Mouse (Mus musculus) kidney, embryonic 14.5 days (tissue): ENCODE measurements around the gene Faap100. TPM values are rescaled to one million over a fixed set of nuclear protein-coding genes. Genes with fewer than 3 reads are reported as not detected.

Experiments
- ATAC-seq: fragments of 200-750 bp; cut with Nextera tagmentation; 2 replicates; pipeline ENCODE4 v1.8.0; 2017; ENCODE audit warnings: moderate number of reproducible peaks, mild to moderate bottlenecking, moderate TSS enrichment, moderate library complexity; ENCODE audit not compliant: low FRiP score, low TSS enrichment
- H3K27ac ChIP-seq: fragments of 300-500 bp; sonication (generic); 2 replicates; pipeline ENCODE4 v1.5.1; 2014; ENCODE audit warnings: low read depth, mild to moderate bottlenecking, low read length, moderate library complexity, mixed read lengths
- H3K27me3 ChIP-seq: fragments of 300-500 bp; sonication (generic); 2 replicates; pipeline ENCODE4 v1.6.1; 2014; ENCODE audit warnings: mild to moderate bottlenecking, low read length; ENCODE audit not compliant: control insufficient read depth, insufficient read depth
- H3K36me3 ChIP-seq: fragments of 300-500 bp; sonication (generic); 2 replicates; pipeline ENCODE4 v1.6.1; 2014; ENCODE audit warnings: low read length, mixed read lengths; ENCODE audit not compliant: control insufficient read depth, insufficient read depth
- H3K4me1 ChIP-seq: fragments of 300-500 bp; sonication (generic); 2 replicates; pipeline ENCODE4 v1.6.1; 2014; ENCODE audit warnings: low read length, mixed read lengths; ENCODE audit not compliant: control insufficient read depth, insufficient read depth
- H3K4me2 ChIP-seq: fragments of 300-500 bp; sonication (generic); replicated peaks from 2 replicates; pipeline ENCODE4 v1.6.1; 2014; ENCODE audit warnings: low read depth, mild to moderate bottlenecking, low read length
- H3K4me3 ChIP-seq: fragments of 300-500 bp; sonication (generic); 2 replicates; pipeline ENCODE4 v1.5.1; 2014; ENCODE audit warnings: mild to moderate bottlenecking, low read length
- H3K9ac ChIP-seq: fragments of 300-500 bp; sonication (generic); 2 replicates; pipeline ENCODE4 v1.6.1; 2014; ENCODE audit warnings: low read depth, mild to moderate bottlenecking, low read length, moderate library complexity
- H3K9me3 ChIP-seq: fragments of 300-500 bp; sonication (generic); 2 replicates; pipeline ENCODE4 v1.6.1; 2016; ENCODE audit warnings: low read length; ENCODE audit not compliant: control insufficient read depth
- WGBS: fragments of 180-500 bp; shearing (Covaris S2); extraction: QIAGEN DNeasy Blood & Tissue Kit; methylation state at CpG from one replicate; pipeline ENCODE4 v1.1.7; 2014; 5-methylcytosine and 5-hydroxymethylcytosine counted together
- polyA plus RNA-seq: library from polyadenylated mRNA; unstranded; fragments of >200 nt; fragmentation: Nextera tagmentation; extraction: Ambion mirVana; gene quantifications from 2 replicates; pipeline ENCODE4 v1.2.1, GENCODE M21; 2014

Faap100 gene
- polyA plus RNA-seq, 1 experiment from 2014 or later, result 40.3 TPM

GRCm38 (mm10) chr11:120366443-120367027 lies 12.0 kb downstream of the Faap100 start:
- Histone ChIP-seq H3K9me3 (no peaks in the 10 kb centered on the region), H3K4me1 (peaks cover 6% of the 10 kb centered on the region), H3K4me3 (no peak overlapping the region), H3K36me3 (peaks cover 15% of the 10 kb centered on the region), H3K27me3 (no peaks in the 10 kb centered on the region), H3K4me2 (no peak overlapping the region), H3K27ac (no peak overlapping the region), H3K9ac (no peak overlapping the region)
- ATAC-seq, result no peak
- 37% methylated on average over 7 of the region's 7 CpGs for WGBS

GRCm38 (mm10) chr11:120362891-120363290 lies 15.7 kb downstream of the Faap100 start:
- WGBS, result 85% methylated on average over 6 of the region's 6 CpGs
- H3K27ac ChIP-seq, result no peak overlapping the region
- H3K36me3 ChIP-seq, result no peaks in the 10 kb centered on the region
- peaks cover 34% of the 10 kb centered on the region for H3K4me1 ChIP-seq
- no peak overlapping the region for H3K4me2 ChIP-seq
- ATAC-seq, result no peak
- H3K9me3 ChIP-seq, result no peaks in the 10 kb centered on the region
- H3K4me3 ChIP-seq, result no peak overlapping the region
- H3K9ac ChIP-seq, result no peak overlapping the region
- no peaks in the 10 kb centered on the region for H3K27me3 ChIP-seq

GRCm38 (mm10) chr11:120361295-120361694 lies 17.3 kb downstream of the Faap100 start, which contains the start of gene Fscn2:
TSS of gene Fscn2 (plus strand) at chr11:120361534.
- Histone ChIP-seq H3K27ac (0 out of 2 replicates have a peak within 1 kb of the TSS, but pooled peaks have one; percentile 24), H3K27me3 (no peaks in the 10 kb centered on the region), H3K9me3 (no peaks in the 10 kb centered on the region), H3K4me2 (no peak within 1 kb of the TSS), H3K36me3 (no peaks in the 10 kb centered on the region), H3K9ac (no peak within 1 kb of the TSS), H3K4me3 (no peak within 1 kb of the TSS), H3K4me1 (peaks cover 35% of the 10 kb centered on the region)
- ATAC-seq, result no peak
- 38% methylated on average over 10 of the region's 10 CpGs for WGBS

- Histone ChIP-seq H3K36me3 (no peaks in the 10 kb centered on the region), H3K27ac (no peak overlapping the region), H3K9ac (no peak overlapping the region), H3K4me3 (no peak overlapping the region), H3K27me3 (no peaks in the 10 kb centered on the region), H3K4me2 (no peak overlapping the region), H3K4me1 (peaks cover 32% of the 10 kb centered on the region), H3K9me3 (no peaks in the 10 kb centered on the region)
- ATAC-seq, result no peak
- 57% methylated on average over 5 of the region's 5 CpGs for WGBS
Measured at GRCm38 (mm10) chr11:120360755-120361154, 17.8 kb downstream of the Faap100 start.

- no peak overlapping the region for H3K27ac ChIP-seq
- ATAC-seq, result no peak
- no peak overlapping the region for H3K4me3 ChIP-seq
- no peaks in the 10 kb centered on the region for H3K27me3 ChIP-seq
- H3K4me1 ChIP-seq, result peaks cover 32% of the 10 kb centered on the region
- H3K9ac ChIP-seq, result no peak overlapping the region
- H3K9me3 ChIP-seq, result no peaks in the 10 kb centered on the region
- H3K4me2 ChIP-seq, result no peak overlapping the region
- 20% methylated on average over 8 of the region's 8 CpGs for WGBS
- H3K36me3 ChIP-seq, result no peaks in the 10 kb centered on the region
Measured at GRCm38 (mm10) chr11:120360062-120360461, 18.5 kb downstream of the Faap100 start.

GRCm38 (mm10) chr11:120359391-120359790 lies 19.2 kb downstream of the Faap100 start:
- ATAC-seq, result no peak
- Histone ChIP-seq H3K4me2 (no peak overlapping the region), H3K9ac (no peak overlapping the region), H3K9me3 (no peaks in the 10 kb centered on the region), H3K27me3 (no peaks in the 10 kb centered on the region), H3K27ac (no peak overlapping the region), H3K4me3 (no peak overlapping the region), H3K4me1 (peaks cover 32% of the 10 kb centered on the region), H3K36me3 (no peaks in the 10 kb centered on the region)
- WGBS, result 78% methylated on average over 6 of the region's 6 CpGs

GRCm38 (mm10) chr11:120357791-120358401 lies 20.7 kb downstream of the Faap100 start:
- H3K4me1 ChIP-seq, result peaks cover 43% of the 10 kb centered on the region
- no peaks in the 10 kb centered on the region for H3K36me3 ChIP-seq
- peak; percentile 82 for ATAC-seq
- 0 out of 2 replicates have a peak overlapping the region, but pooled peaks have one; percentile 31 for H3K9ac ChIP-seq
- peak overlapping the region; percentile 91 for H3K27ac ChIP-seq
- H3K4me2 ChIP-seq, result peak overlapping the region; percentile 10
- no peaks in the 10 kb centered on the region for H3K27me3 ChIP-seq
- H3K9me3 ChIP-seq, result no peaks in the 10 kb centered on the region
- no peak overlapping the region for H3K4me3 ChIP-seq
- 13% methylated on average over 10 of the region's 10 CpGs for WGBS

- ATAC-seq, result no peak
- Histone ChIP-seq H3K9me3 (no peaks in the 10 kb centered on the region), H3K4me1 (peaks cover 48% of the 10 kb centered on the region), H3K27ac (no peak overlapping the region), H3K4me3 (no peak overlapping the region), H3K9ac (no peak overlapping the region), H3K27me3 (no peaks in the 10 kb centered on the region), H3K36me3 (no peaks in the 10 kb centered on the region), H3K4me2 (no peak overlapping the region)
- 92% methylated on average over 4 of the region's 4 CpGs for WGBS
Measured at GRCm38 (mm10) chr11:120356900-120357299, 21.7 kb downstream of the Faap100 start.

GRCm38 (mm10) chr11:120356319-120356840 lies 22.2 kb downstream of the Faap100 start:
- WGBS, result 83% methylated on average over 15 of the region's 15 CpGs
- no peak for ATAC-seq
- H3K4me2 ChIP-seq, result no peak overlapping the region

More at GRCm38 (mm10) chr11:120356319-120356840, 22.2 kb downstream of the Faap100 start:
- Histone ChIP-seq H3K9ac (no peak overlapping the region), H3K9me3 (no peaks in the 10 kb centered on the region), H3K4me1 (peaks cover 47% of the 10 kb centered on the region), H3K4me3 (no peak overlapping the region), H3K27ac (no peak overlapping the region), H3K27me3 (no peaks in the 10 kb centered on the region), H3K36me3 (no peaks in the 10 kb centered on the region)
